Mouse (Mus musculus) midbrain, postnatal 0 days (tissue): ENCODE data around the gene Polr1e. TPM values are rescaled to one million over a fixed set of nuclear protein-coding genes. Genes with fewer than 3 reads are reported as not detected.

Experiments used
- ATAC-seq: fragments of 200-750 bp; cut with Nextera tagmentation; 2 replicates; pipeline ENCODE4 v1.8.0; 2017; ENCODE audit warnings: moderate number of reproducible peaks, mild to moderate bottlenecking, moderate TSS enrichment, moderate library complexity; ENCODE audit not compliant: low FRiP score
- DNase-seq: peaks from one replicate; pipeline ENCODE4 v3.0.0-alpha.2; 2015; ENCODE audit warnings: low spot score
- H3K27ac ChIP-seq: fragments of 300-500 bp; sonication (generic); 2 replicates; pipeline ENCODE4 v1.5.1; 2014; ENCODE audit warnings: low read depth, mild to moderate bottlenecking, low read length, mixed read lengths
- H3K27me3 ChIP-seq: fragments of 300-500 bp; sonication (generic); 2 replicates; pipeline ENCODE4 v1.6.1; 2014; ENCODE audit warnings: low read length, control low read depth, mixed read lengths; ENCODE audit not compliant: insufficient read depth
- H3K36me3 ChIP-seq: fragments of 300-500 bp; sonication (generic); 2 replicates; pipeline ENCODE4 v1.6.1; 2014; ENCODE audit warnings: low read length, control low read depth, mixed read lengths; ENCODE audit not compliant: insufficient read depth
- H3K4me1 ChIP-seq: fragments of 300-500 bp; sonication (generic); 2 replicates; pipeline ENCODE4 v1.6.1; 2014; ENCODE audit warnings: mild to moderate bottlenecking, control low read depth, antibody characterized with exemption, low read length, mixed read lengths; ENCODE audit not compliant: insufficient read depth
- H3K4me2 ChIP-seq: fragments of 300-500 bp; sonication (generic); 2 replicates; pipeline ENCODE4 v1.6.1; 2014; ENCODE audit warnings: low read depth, mild to moderate bottlenecking, low read length, mixed read lengths; ENCODE audit not compliant: poor library complexity, severe bottlenecking
- H3K4me3 ChIP-seq: fragments of 300-500 bp; sonication (generic); 2 replicates; pipeline ENCODE4 v1.5.1; 2014; ENCODE audit warnings: low read depth, mild to moderate bottlenecking, low read length, moderate library complexity
- H3K9ac ChIP-seq: fragments of 300-500 bp; sonication (generic); replicated peaks from 2 replicates; pipeline ENCODE4 v1.6.1; 2014; ENCODE audit warnings: mild to moderate bottlenecking, low read length, moderate library complexity, mixed read lengths; ENCODE audit not compliant: poor library complexity, severe bottlenecking
- H3K9me3 ChIP-seq: fragments of 300-500 bp; sonication (generic); 2 replicates; pipeline ENCODE4 v1.6.1; 2016; ENCODE audit warnings: low read length, control low read depth
- CTCF ChIP-seq: IDR thresholded peaks from 2 replicates; pipeline ENCODE4 v1.5.1; 2016; ENCODE audit warnings: antibody characterized with exemption, mild to moderate bottlenecking
- WGBS: fragments of 180-500 bp; shearing (Covaris S2); extraction: QIAGEN DNeasy Blood & Tissue Kit; methylation state at CpG from one replicate; pipeline ENCODE4 v1.1.7; 2014; 5-methylcytosine and 5-hydroxymethylcytosine counted together
- polyA plus RNA-seq: library from polyadenylated mRNA; unstranded; fragments of >200 nt; fragmentation: Nextera tagmentation; extraction: Ambion mirVana; gene quantifications from 2 replicates; pipeline ENCODE4 v1.2.1, GENCODE M21; 2015
- total RNA-seq: library from RNA; depleted of rRNA; stranded (reverse); fragments of >200 nt; gene quantifications from 2 replicates; pipeline ENCODE4 v1.2.3, GENCODE M21; 2014

Polr1e gene
- total and polyA plus RNA-seq, 2 experiments from 2014 or later: 12.0 to 21.0 TPM

GRCm38 (mm10) chr4:45026459-45026858, 8.1 kb downstream of the Polr1e start:
- DNase-seq (no peak), ATAC-seq (no peak)
- H3K27ac ChIP-seq: no peak overlapping the region
- H3K4me2 ChIP-seq: no peak overlapping the region
- H3K4me3 ChIP-seq: no peak overlapping the region
- no peaks in the 10 kb centered on the region for H3K4me1 ChIP-seq
- H3K9me3 ChIP-seq: no peaks in the 10 kb centered on the region
- no peak overlapping the region for H3K9ac ChIP-seq
- H3K36me3 ChIP-seq: peaks cover 47% of the 10 kb centered on the region
- H3K27me3 ChIP-seq: no peaks in the 10 kb centered on the region
- TF ChIP-seq CTCF: no peak
- 81% methylated on average over 4 of the region's 4 CpGs for WGBS

DNA sequence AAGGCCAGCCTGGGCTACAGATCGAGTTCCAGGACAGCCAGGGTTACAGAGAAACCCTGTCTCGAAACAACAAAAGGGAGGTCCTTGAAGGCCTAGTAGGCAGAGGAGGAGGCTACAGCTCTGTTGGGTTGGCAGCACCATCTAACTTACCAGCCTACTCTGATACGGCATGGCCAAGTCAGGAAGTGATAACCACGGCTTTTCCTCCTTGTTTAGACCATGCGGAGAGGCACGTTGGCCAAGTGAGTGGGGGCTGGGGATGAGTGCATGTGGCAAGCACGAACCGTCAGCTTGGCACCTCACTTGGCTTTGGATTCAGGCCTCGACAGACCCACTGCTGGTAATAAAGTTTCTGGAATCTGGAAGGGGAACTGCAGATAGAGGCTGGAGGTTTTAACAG, 14.2 kb downstream of the Polr1e start:
- no peak for ATAC-seq
- Histone ChIP-seq H3K4me2 (no peak overlapping the region), H3K27me3 (no peaks in the 10 kb centered on the region), H3K36me3 (peaks cover 71% of the 10 kb centered on the region), H3K4me1 (no peaks in the 10 kb centered on the region), H3K9me3 (no peaks in the 10 kb centered on the region), H3K9ac (no peak overlapping the region), H3K27ac (no peak overlapping the region), H3K4me3 (no peak overlapping the region)
- no peak for DNase-seq
- WGBS: 94% methylated on average over 9 of the region's 9 CpGs
- TF ChIP-seq CTCF: no peak

- no peak for ATAC-seq
These were observed 16.6 kb downstream of the Polr1e start for GRCm38 (mm10) chr4:45034693-45035628.

DNA sequence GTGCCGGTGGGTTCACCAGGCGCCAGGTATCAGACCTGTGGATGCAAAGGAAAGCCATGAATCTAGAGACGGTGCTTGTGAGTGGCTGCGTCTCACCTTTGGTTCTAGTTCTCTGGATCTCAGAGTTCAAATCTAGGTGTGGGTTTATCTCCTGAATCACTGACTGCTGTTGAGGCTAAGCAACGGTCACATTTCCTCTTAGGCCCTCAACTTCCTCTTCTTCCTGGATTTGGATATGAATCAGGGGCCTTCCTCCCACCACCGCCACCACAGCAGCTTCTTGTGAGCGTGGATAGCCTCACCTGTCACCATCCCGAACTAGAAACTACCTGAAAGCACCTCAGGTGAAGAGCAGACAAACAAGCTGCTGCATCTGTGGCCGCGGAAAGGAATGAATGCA, 17.7 kb downstream of the Polr1e start:
- Histone ChIP-seq H3K36me3 (peaks cover 60% of the 10 kb centered on the region), H3K27ac (no peak overlapping the region), H3K27me3 (no peaks in the 10 kb centered on the region), H3K4me2 (no peak overlapping the region), H3K4me3 (no peak overlapping the region), H3K9ac (no peak overlapping the region), H3K4me1 (no peaks in the 10 kb centered on the region), H3K9me3 (no peaks in the 10 kb centered on the region)
- 98% methylated on average over 10 of the region's 10 CpGs for WGBS
- no peak for TF ChIP-seq CTCF
- DNase-seq (no peak), ATAC-seq (no peak)

More at GRCm38 (mm10) chr4:45034693-45035628, 16.6 kb downstream of the Polr1e start:
- H3K27me3 ChIP-seq: no peaks in the 10 kb centered on the region
- WGBS: 82% methylated on average over 16 of the region's 16 CpGs
- no peak overlapping the region for H3K9ac ChIP-seq
- H3K27ac ChIP-seq: no peak overlapping the region
- no peaks in the 10 kb centered on the region for H3K9me3 ChIP-seq
- H3K4me1 ChIP-seq: no peaks in the 10 kb centered on the region
- no peak overlapping the region for H3K4me3 ChIP-seq
- DNase-seq: no peak
- H3K36me3 ChIP-seq: peaks cover 60% of the 10 kb centered on the region
- H3K4me2 ChIP-seq: no peak overlapping the region
- TF ChIP-seq CTCF: no peak

DNA sequence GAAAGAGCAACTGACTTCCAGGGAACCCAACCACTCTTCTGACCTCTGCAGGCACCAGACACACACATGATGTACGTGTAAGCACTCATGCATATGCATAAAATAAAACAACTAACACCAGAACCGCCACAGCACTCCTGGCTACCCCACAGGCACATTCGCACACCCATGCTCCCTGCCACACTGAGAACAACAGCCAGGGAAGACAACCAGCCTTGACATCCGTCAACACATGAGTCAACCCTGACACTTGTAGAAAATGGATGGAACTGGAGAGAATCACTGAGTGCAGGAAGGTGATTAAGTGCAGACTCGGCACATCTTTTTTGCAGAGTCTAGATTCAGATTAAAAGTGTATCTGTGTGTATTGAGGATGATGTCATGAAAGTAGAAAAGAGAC, 18.2 kb downstream of the Polr1e start:
- Histone ChIP-seq H3K4me2 (no peak overlapping the region), H3K4me3 (no peak overlapping the region), H3K9me3 (no peaks in the 10 kb centered on the region), H3K36me3 (peaks cover 60% of the 10 kb centered on the region), H3K27ac (no peak overlapping the region), H3K4me1 (no peaks in the 10 kb centered on the region), H3K9ac (no peak overlapping the region), H3K27me3 (no peaks in the 10 kb centered on the region)
- no peak for ATAC-seq
- no peak for DNase-seq
- TF ChIP-seq CTCF: no peak
- WGBS: 84% methylated on average over 5 of the region's 5 CpGs
